Mouse (Mus musculus): ENCODE data around the gene Mad1l1.

Gene Mad1l1

GRCm38 (mm10) chr5:140210417-140211184 is 110.8 kb downstream of the Mad1l1 start:
- no peak for DNase-seq

- DNase-seq: peak; percentile 46 to 58
These were observed 112.5 kb downstream of the Mad1l1 start for GRCm38 (mm10) chr5:140208743-140209409.

- DNase-seq: no peak
These were observed 114.3 kb downstream of the Mad1l1 start for GRCm38 (mm10) chr5:140206726-140207703.

- DNase-seq: no peak
These were observed 115.4 kb downstream of the Mad1l1 start for GRCm38 (mm10) chr5:140205991-140206390.

- no peak for DNase-seq
These were observed 116.9 kb downstream of the Mad1l1 start for GRCm38 (mm10) chr5:140204465-140204864.

- DNase-seq: no peak
These were observed 117.3 kb downstream of the Mad1l1 start for GRCm38 (mm10) chr5:140204037-140204436.

- DNase-seq: no peak
These were observed 118.9 kb downstream of the Mad1l1 start for GRCm38 (mm10) chr5:140202451-140202850.

- DNase-seq: no peak
These were observed 119.8 kb downstream of the Mad1l1 start for GRCm38 (mm10) chr5:140201566-140201965.

GRCm38 (mm10) chr5:140201109-140201508 is 120.2 kb downstream of the Mad1l1 start:
- no peak for DNase-seq

- peak; percentile 25 to 78 for DNase-seq
These were observed 123.6 kb downstream of the Mad1l1 start for GRCm38 (mm10) chr5:140197705-140198104.

- DNase-seq: no peak
These were observed 124.9 kb downstream of the Mad1l1 start for GRCm38 (mm10) chr5:140196446-140196845.

GRCm38 (mm10) chr5:140194173-140194572 is 127.2 kb downstream of the Mad1l1 start:
- DNase-seq: no peak

- DNase-seq: no peak
These were observed 129.8 kb downstream of the Mad1l1 start for GRCm38 (mm10) chr5:140191539-140191938.

GRCm38 (mm10) chr5:140186351-140186750 is 135.0 kb downstream of the Mad1l1 start:
- DNase-seq: no peak

- DNase-seq: no peak
These were observed 135.6 kb downstream of the Mad1l1 start for GRCm38 (mm10) chr5:140185757-140186156.

- no peak for DNase-seq
These were observed 138.0 kb downstream of the Mad1l1 start for GRCm38 (mm10) chr5:140183387-140183786.

- DNase-seq: no peak
These were observed 139.0 kb downstream of the Mad1l1 start for GRCm38 (mm10) chr5:140182351-140182750.

- no peak for DNase-seq
These were observed 141.3 kb downstream of the Mad1l1 start for GRCm38 (mm10) chr5:140180016-140180415.

- no peak for DNase-seq
These were observed 143.2 kb downstream of the Mad1l1 start for GRCm38 (mm10) chr5:140178058-140178690.

GRCm38 (mm10) chr5:140177582-140177981 is 143.8 kb downstream of the Mad1l1 start:
- no peak for DNase-seq

- no peak for DNase-seq
These were observed 145.0 kb downstream of the Mad1l1 start for GRCm38 (mm10) chr5:140176370-140176769.

- DNase-seq: no peak
These were observed 146.4 kb downstream of the Mad1l1 start for GRCm38 (mm10) chr5:140174814-140175490.
